8 mouse cellular contexts compared by ENCODE assay signal in the genomic region with DNA sequence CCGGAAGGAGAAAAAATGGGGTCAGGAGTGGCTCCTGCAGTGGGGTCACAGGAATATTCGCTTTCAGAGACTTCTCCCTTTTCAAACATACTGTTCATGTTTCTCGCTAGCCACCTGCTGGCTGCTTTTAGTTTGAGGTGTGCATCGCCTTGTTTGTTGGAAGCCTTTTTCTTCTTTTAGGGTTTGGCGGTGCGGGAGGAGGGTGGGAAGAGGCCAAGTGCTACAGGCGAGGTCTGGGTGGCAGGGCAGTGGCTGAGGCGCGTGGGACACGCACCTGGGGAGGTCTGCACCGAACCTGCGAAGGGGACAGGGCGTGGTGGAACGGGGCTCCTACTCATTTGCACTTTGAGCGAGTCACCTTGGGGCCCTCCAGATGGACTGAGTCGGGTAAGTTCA. TPM values are rescaled to one million over a fixed set of nuclear protein-coding genes. Genes with fewer than 3 reads are reported as not detected.
DNase-seq lines count a peak whose midpoint lies in the region; ATAC-seq and TF ChIP-seq lines count a peak whose summit lies in the region.

No protein-coding gene starts in this region.

- 0 out of 2 replicates have a peak, but pooled peaks cover 9% of the 10 kb centered on the region for H3K9me3 ChIP-seq in midbrain, embryonic 14.5 days (ENCODE audit: control insufficient read depth, low read length)

- TF ChIP-seq CTCF in left cerebral cortex, adult 2 months (IDR thresholded peaks at IDR 0.05), result peak; percentile 25; the same call in 1 of the 2 replicates
- no peak for TF ChIP-seq CTCF in bone marrow macrophage, adult 2 months (IDR thresholded peaks at IDR 0.05; ENCODE audit: low read depth, low read length)

- H3K27me3 ChIP-seq in midbrain, embryonic 14.5 days (ENCODE audit: control insufficient read depth, insufficient read depth, low read length), result no peaks in the 10 kb centered on the region

- H3K27ac ChIP-seq in left cerebral cortex, adult 2 months, result peak overlapping the region; percentile 97
- peak overlapping the region; percentile 91 for H3K27ac ChIP-seq in bone marrow macrophage, adult 2 months (ENCODE audit: insufficient read depth, low read depth, low read length)
- peak overlapping the region; percentile 80 for H3K27ac ChIP-seq in midbrain, embryonic 14.5 days (replicated peaks; ENCODE audit: low read depth, low read length)

- DNase-seq in left cerebral cortex, adult 2 months (ENCODE audit: extremely low spot score in 1 of 2, low spot score in 2 of 2), result no peak
- no peak for DNase-seq in left cerebral cortex, postnatal 25 days (ENCODE audit: low spot score in 2 of 2)
- DNase-seq in forelimb bud, embryonic 11.5 days (ENCODE audit: low read depth, low spot score), result peak; percentile 65
- DNase-seq in large intestine, adult 2 months (ENCODE audit: low read depth, low spot score), result peak; percentile 42
- peak; percentile 74 for DNase-seq in midbrain, embryonic 14.5 days
- no peak for DNase-seq in adrenal gland, postnatal 4 days (ENCODE audit: low spot score in 2 of 2)

- H3K9ac ChIP-seq in midbrain, embryonic 14.5 days (replicated peaks; ENCODE audit: low read length), result peak overlapping the region; percentile 68

- no peak for ATAC-seq in midbrain, embryonic 14.5 days (ENCODE audit: low FRiP score, low TSS enrichment)
- no peak for ATAC-seq in monocyte, adult 5-6 weeks (replicated peaks; ENCODE audit: insufficient number of reproducible peaks, low FRiP score, low TSS enrichment, poor library complexity, severe bottlenecking)

- TF ChIP-seq POLR2A in bone marrow macrophage, adult 2 months (IDR thresholded peaks at IDR 0.05; ENCODE audit: borderline replicate concordance, low read depth, low read length), result no peak

- peak overlapping the region; percentile 97 for H3K4me3 ChIP-seq in left cerebral cortex, adult 2 months
- H3K4me3 ChIP-seq in bone marrow macrophage, adult 2 months (ENCODE audit: insufficient read depth, low read length), result peak overlapping the region; percentile 89
- H3K4me3 ChIP-seq in midbrain, embryonic 14.5 days (replicated peaks; ENCODE audit: low read depth, low read length), result peak overlapping the region; percentile 84

- WGBS in large intestine, adult 2 months, result under 1% methylated on average over 16 of the region's 16 CpGs
- 5% methylated on average over 16 of the region's 16 CpGs for WGBS in midbrain, embryonic 14.5 days

- H3K36me3 ChIP-seq in midbrain, embryonic 14.5 days (ENCODE audit: control insufficient read depth, insufficient read depth, low read length), result peaks cover 17% of the 10 kb centered on the region

- intact Hi-C loops in left cerebral cortex, adult 2 months (cut with DNase I), result no loop called here
- intact Hi-C loops in left cerebral cortex, postnatal 25 days (cut with DNase I), result no loop called here

- H3K4me2 ChIP-seq in midbrain, embryonic 14.5 days (ENCODE audit: low read length), result peak overlapping the region; percentile 81

- H3K4me1 ChIP-seq in bone marrow macrophage, adult 2 months (ENCODE audit: control insufficient read depth, insufficient read depth, low read length), result peaks cover 5% of the 10 kb centered on the region
- 0 out of 2 replicates have a peak, but pooled peaks cover 6% of the 10 kb centered on the region for H3K4me1 ChIP-seq in midbrain, embryonic 14.5 days (ENCODE audit: control insufficient read depth, insufficient read depth, low read length)

RNA-seq across cellular contexts. Expression of gene Tmppe, which starts 0.8 kb away (rescaled TPM):
- total RNA-seq in left cerebral cortex, adult 2 months (2021), result 10 to 100 TPM; 12.0 to 13.2 TPM
- 10 to 100 TPM in 1 of 2 experiments, 1 to 10 TPM in 1; 9.7 to 10.8 TPM for total RNA-seq in left cerebral cortex, postnatal 25 days (2021)
- polyA plus RNA-seq in bone marrow macrophage, adult 2 months (2012; ENCODE audit: insufficient read depth, insufficient read length, missing spikeins), result 4.9 and 6.7 TPM in 2 replicates
- polyA plus RNA-seq in large intestine, adult 2 months (2012; rRNA removed), result 3.9 and 9.0 TPM in 2 replicates
- 3.5 and 4.1 TPM in 2 replicates for polyA plus RNA-seq in midbrain, embryonic 14.5 days (2014; fragmentation: Nextera tagmentation; extraction: Ambion mirVana)
- total RNA-seq in monocyte, adult 5-6 weeks (2017), result 4.4 to 9.6 TPM (median 7.1 TPM) in 3 replicates
- 10 to 100 TPM; 10.6 to 10.8 TPM for total RNA-seq in adrenal gland, postnatal 4 days (2021)

RNA-seq across cellular contexts. Expression of gene Glb1, which starts 0.8 kb away (rescaled TPM):
- total RNA-seq in left cerebral cortex, adult 2 months (2021), result 10 to 100 TPM; 24.5 to 24.7 TPM
- 10 to 100 TPM; 22.2 to 24.4 TPM for total RNA-seq in left cerebral cortex, postnatal 25 days (2021)
- 63.7 and 74.4 TPM in 2 replicates for polyA plus RNA-seq in bone marrow macrophage, adult 2 months (2012; ENCODE audit: insufficient read depth, insufficient read length, missing spikeins)
- polyA plus RNA-seq in large intestine, adult 2 months (2012; rRNA removed), result 39.6 and 44.2 TPM in 2 replicates
- 22.9 and 27.9 TPM in 2 replicates for polyA plus RNA-seq in midbrain, embryonic 14.5 days (2014; fragmentation: Nextera tagmentation; extraction: Ambion mirVana)
- 10.1 to 14.1 TPM (median 10.7 TPM) in 3 replicates for total RNA-seq in monocyte, adult 5-6 weeks (2017)
- total RNA-seq in adrenal gland, postnatal 4 days (2021), result 10 to 100 TPM; 38.7 to 45.5 TPM

RNA-seq across cellular contexts. Expression of gene Crtap, which starts 11.2 kb away (rescaled TPM):
- total RNA-seq in left cerebral cortex, adult 2 months (2021), result 1 to 10 TPM; 5.3 to 7.5 TPM
- 1 to 10 TPM; 5.9 to 7.1 TPM for total RNA-seq in left cerebral cortex, postnatal 25 days (2021)
- 48.4 and 54.5 TPM in 2 replicates for polyA plus RNA-seq in bone marrow macrophage, adult 2 months (2012; ENCODE audit: insufficient read depth, insufficient read length, missing spikeins)
- polyA plus RNA-seq in large intestine, adult 2 months (2012; rRNA removed), result 26.7 and 30.3 TPM in 2 replicates
- 10.7 and 23.8 TPM in 2 replicates for polyA plus RNA-seq in midbrain, embryonic 14.5 days (2014; fragmentation: Nextera tagmentation; extraction: Ambion mirVana)
- total RNA-seq in monocyte, adult 5-6 weeks (2017), result 0.43 to 7.9 TPM (median 4.4 TPM) in 3 replicates
- 100 to 1,000 TPM; 155 to 160 TPM for total RNA-seq in adrenal gland, postnatal 4 days (2021)

Comparison
In these comparisons a context has a peak if more than half of its experiments do, and no peak if none do; other contexts are left out.
1. DNase-seq: peak in forelimb bud, embryonic 11.5 days (single experiment), large intestine, adult 2 months (single experiment) and midbrain, embryonic 14.5 days (single experiment); none in left cerebral cortex, adult 2 months (0 of 2), left cerebral cortex, postnatal 25 days (0 of 2) and adrenal gland, postnatal 4 days (0 of 2).
2. RNA of gene Crtap, which starts 11.2 kb away (total RNA-seq): 155 to 160 TPM in adrenal gland, postnatal 4 days; 5.3 to 7.5 TPM in left cerebral cortex, adult 2 months, 5.9 to 7.1 TPM in left cerebral cortex, postnatal 25 days and 0.43 to 7.9 TPM in monocyte, adult 5-6 weeks; every median in the first group is over 10 times any median in the second.
3. Peak in every context shown above with its lines, with median percentiles within 50 percentile points of each other: H3K27ac ChIP-seq and H3K4me3 ChIP-seq.